Mouse (Mus musculus) liver (tissue): Measurements from ENCODE around the gene Klrc2.
"Not testable (repeated sequence)": the region's sequence is repeated elsewhere in the genome, so short reads cannot be mapped to it uniquely, and the experiment has no call there.

Experiments
- DNase-seq: peaks from one replicate; pipeline ENCODE4 v3.0.0-alpha.2; 2020; ENCODE audit warnings: mixed read lengths

Klrc2 gene

DNA sequence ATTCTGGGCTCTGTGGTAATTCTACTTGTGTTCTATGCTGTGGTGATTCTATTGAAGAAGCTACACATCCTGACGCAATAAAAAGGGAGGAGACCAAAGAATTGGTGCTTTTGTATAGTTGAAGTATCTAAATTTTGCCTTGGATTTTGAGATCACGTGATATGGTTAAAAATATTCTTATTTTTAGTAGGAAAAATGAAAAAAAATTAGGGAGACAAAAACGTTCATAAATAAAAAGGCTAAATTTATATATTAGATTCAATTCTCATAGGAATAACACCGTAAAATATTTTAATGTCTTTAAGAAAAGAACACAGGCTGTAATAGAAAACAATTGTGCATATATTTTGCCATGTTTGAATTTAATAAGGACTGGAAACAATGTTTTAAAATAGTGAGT, at the start of gene Klrc2:
Gene Klrc2, minus strand, starts transcription at position 101 of the 400 bp plus-strand sequence.
- DNase-seq, result not testable (repeated sequence)

GRCm38 (mm10) chr6:129691436-129691835, 30.9 kb upstream of the Klrc2 start:
- not testable (repeated sequence) for DNase-seq

- no peak for DNase-seq
These were observed 19.9 kb upstream of the Klrc2 start for GRCm38 (mm10) chr6:129680379-129680778.

DNA sequence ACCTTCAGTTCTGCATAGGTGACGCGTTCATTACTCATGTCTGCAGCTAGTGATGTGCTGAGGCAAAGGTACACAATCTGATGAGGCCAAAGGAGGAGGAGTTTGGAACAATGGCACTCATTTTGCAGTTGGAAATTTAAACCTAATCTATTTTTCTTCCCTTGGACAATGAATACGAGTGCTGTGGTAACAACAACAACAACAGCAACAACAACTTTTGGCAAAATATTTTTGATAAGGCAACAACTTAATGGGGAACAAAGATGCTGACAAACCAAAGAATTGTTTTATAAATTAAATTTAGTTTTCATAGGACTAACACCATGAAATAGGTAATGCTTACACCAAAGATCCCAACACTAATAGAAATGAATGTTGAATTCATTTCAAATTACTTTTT, 18.4 kb upstream of the Klrc2 start, which contains the start of gene Klrc1:
Gene Klrc1, minus strand, starts transcription at position 101 of the 400 bp plus-strand sequence.
- no peak for DNase-seq

DNA sequence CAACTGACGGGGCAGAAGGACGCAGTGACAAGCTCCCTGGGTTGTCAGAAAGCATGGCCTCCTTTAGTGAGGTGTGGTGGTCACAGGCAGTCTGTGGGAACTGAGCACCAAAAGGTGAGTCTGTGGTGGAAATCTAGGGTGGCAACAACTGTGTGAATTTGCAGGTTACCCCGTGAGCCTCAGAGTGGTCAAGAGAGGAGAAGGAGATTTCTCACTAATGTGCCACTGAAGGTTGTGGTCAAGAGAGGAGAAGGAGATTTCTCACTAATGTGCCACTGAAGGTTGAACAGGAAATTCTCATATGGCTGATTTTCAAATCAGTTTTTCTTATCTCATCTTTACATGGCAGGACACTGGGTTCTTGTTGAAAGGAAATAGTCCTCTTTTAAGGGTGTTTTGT, 812 bp upstream of the Klrc2 start:
- DNase-seq, result not testable (repeated sequence)

DNA sequence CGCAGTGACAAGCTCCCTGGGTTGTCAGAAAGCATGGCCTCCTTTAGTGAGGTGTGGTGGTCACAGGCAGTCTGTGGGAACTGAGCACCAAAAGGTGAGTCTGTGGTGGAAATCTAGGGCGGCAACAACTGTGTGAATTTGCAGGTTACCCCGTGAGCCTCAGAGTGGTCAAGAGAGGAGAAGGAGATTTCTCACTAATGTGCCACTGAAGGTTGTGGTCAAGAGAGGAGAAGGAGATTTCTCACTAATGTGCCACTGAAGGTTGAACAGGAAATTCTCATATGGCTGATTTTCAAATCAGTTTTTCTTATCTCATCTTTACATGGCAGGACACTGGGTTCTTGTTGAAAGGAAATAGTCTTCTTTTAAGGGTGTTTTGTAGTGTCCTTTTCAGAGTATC, 16.4 kb downstream of the Klrc2 start:
- not testable (repeated sequence) for DNase-seq

GRCm38 (mm10) chr6:129643237-129643636, 17.3 kb downstream of the Klrc2 start, which contains the start of gene Klrc3:
TSS of gene Klrc3 (minus strand) at chr6:129643337.
- not testable (repeated sequence) for DNase-seq

DNA sequence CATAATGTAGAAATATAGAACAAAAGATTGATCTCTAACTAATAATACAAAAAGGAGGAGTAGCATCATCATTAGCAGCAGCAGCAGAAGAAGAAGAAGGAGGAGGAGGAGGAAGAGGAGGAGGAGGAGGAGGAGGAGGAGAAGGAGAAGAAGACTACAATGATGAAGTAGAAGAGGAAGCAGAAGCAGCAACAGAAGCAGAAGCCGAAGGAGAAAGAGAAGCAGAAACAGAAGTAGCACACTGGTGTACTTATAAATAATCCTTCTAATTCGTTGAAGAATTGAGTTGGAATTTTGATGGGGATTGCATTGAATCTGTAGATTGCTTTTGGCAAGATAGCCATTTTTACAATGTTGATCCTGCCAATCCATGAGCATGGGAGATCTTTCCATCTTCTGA, 29.4 kb downstream of the Klrc2 start:
- DNase-seq, result not testable (repeated sequence)

GRCm38 (mm10) chr6:129623735-129624134, 36.8 kb downstream of the Klrc2 start, which contains the start of gene Klrk1:
TSS of gene Klrk1 (minus strand) at chr6:129623864.
- no peak for DNase-seq

GRCm38 (mm10) chr6:129608372-129608771, 52.1 kb downstream of the Klrc2 start:
- no peak for DNase-seq
